Mouse (Mus musculus) retina, embryonic 14.5 days (tissue): ENCODE results near the gene Cd79b.
A peak's percentile ranks its signal among the peaks of the same experiment; 100 is the strongest.
"Not testable (repeated sequence)": the region's sequence is repeated elsewhere in the genome, so short reads cannot be mapped to it uniquely, and the experiment has no call there.

Experiments
- DNase-seq: peaks from one replicate; pipeline ENCODE4 v3.0.0-alpha.2; 2015; ENCODE audit warnings: low spot score

The Cd79b gene

DNA sequence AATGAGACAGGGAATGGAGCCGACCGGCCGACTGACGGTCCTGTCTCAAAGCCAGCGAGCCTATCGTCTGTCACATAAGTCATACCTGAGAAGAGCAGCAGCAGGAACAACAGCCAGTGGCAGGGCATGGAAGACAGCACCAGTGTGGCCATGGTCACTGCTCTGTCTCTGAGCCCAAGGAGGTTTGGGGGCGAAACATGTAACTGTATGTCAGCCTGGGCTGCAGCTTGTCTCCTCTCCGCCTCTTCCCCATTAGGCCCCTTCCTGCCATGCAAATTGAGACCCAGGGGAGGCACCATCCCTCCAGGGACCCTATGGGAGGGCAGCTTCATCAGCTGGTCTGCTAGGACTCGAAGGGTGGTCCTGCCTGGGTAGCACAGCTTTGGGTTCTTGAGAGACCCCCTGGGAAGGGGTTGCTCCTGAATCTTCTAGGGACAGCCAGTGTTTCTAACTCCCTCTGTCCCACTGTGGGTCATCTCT, at the start of gene Cd79b:
Cd79b (minus strand) TSS at position 430 of the 480 bp plus-strand sequence.
- DNase-seq = no peak

DNA sequence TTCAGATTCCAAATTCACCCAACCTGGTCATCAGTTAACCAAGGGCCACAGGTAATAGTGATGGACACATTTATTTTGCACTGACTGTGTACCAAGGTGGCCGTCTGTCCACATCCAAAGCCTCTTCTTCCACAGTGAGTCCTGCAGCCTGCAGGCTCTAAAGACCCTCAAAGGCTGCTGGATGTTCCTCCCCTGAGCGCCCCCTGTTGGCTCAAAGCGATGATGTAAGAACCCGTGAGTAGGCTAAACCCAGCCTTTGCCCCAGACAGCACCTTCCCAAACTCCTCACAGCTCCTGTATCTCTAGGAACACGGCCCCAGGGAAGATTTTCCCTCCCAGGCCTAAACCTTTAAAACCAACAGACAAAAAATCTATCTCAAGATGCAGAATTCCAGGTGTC, 44.8 kb upstream of the Cd79b start:
- peak; percentile 67 for DNase-seq

DNA sequence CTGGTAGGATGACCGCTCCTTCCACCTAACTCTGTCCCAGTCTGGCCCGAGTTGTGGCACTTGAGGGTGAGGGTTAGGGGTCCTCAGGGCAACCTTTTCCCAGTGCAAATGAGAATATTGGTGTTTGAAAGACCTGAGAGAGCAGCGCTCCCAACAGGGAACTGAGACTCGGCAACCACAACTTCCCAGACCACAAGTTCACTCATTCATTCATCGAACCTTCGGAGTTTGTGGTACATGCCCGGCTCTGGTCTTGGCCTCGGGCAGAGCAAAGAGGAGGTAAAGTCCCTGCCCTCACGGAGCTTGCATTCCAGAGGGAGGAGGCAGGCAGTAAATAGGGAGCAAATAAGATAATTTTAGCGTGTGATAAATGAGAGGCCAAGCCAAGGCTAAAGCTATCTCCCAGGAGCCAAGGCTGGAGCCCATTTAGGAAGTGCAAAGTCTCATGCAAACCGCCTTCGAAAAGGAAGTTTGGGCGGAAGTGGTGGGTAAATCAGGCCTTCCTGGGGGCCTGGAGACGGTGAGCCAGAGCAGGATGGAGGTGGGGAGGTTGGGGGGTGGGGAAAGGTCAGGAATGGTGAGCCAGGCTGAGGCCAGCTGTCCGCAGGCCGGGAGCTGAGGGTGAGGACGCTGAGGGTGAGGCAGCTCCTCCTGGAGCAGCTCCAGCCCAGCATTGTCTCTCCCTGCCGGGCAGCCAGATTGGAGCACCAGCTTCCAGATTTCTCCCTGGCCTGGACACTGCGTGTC, 41.0 kb upstream of the Cd79b start:
- no peak for DNase-seq

DNA sequence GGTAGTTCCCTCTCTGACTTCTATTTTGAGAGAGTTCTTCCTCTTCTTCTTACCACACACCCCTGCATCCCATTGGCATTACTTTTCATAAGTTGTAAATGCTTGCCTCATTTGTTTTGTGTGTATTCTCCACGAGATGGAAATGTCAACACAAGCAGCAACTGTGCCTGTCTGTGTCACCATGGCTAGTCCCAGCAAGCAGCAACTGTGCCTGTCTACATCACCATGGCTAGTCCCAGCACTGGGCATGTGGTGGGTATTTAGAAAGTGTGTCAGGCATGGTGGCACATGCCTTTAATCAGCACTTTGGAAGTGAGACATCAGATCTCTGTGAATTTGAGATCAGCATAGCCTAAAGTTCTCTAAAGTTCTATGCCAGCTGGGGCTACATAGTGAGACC, 39.6 kb upstream of the Cd79b start:
- DNase-seq = no peak

DNA sequence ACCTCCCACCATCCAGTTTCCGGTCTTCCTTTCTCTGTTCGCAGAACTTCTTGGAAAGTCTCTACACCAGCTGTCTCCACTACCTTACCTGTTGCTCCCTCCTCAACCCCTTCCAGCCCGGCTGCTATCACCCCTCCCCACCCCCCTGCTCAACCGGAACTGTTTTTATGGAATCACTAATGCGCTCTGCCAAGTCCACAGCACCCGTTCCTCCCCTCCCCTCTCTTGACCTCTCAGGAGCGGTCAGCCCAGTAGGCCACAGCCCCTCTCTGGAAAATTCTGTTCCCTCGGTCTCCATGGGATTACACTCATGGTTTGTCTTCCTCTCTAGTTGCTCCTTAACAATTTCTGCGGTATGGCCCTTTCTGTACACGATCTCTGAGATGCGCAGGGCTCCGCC, 38.6 kb upstream of the Cd79b start, which contains the start of gene Scn4a:
Scn4a (minus strand) TSS at position 101 of the 400 bp plus-strand sequence.
- no peak for DNase-seq

DNA sequence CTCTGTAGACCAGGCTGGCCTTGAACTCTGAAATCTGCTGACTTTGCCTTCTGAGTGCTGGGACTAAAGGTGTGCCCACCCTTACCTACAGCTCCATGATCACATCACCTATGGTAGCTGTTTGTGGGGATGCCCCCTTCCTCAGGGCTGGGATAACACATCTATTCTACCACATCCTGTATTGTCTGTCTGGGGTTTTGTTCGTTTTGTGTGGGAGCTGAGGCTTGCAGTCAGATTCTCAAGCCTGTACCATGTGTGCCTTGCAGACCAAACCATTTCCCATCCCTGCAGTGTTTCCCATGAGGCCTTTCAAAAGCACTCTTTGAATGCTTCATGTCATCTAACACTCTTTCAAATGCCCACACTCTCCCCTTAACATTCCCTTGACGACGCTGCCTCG, 37.4 kb upstream of the Cd79b start:
- no peak for DNase-seq

DNA sequence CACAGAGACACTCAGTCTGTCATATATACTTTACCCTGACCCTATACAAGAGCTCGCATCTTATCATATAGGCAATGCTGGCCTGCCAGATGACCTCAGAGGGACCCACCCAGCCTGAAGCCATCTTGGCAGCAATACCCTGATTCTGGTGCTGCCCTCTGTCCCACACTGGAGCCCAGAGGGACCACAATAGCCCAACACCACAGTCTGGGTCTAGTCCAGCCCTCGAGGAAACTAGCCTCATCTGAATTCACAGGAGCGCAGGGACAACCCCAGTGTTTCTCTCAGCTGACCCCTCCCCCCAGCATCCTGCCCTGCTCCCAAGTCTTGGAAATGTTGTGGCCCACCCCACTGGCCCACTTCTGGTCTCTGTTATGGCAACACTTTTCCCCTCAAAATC, 36.7 kb upstream of the Cd79b start:
- DNase-seq = no peak

DNA sequence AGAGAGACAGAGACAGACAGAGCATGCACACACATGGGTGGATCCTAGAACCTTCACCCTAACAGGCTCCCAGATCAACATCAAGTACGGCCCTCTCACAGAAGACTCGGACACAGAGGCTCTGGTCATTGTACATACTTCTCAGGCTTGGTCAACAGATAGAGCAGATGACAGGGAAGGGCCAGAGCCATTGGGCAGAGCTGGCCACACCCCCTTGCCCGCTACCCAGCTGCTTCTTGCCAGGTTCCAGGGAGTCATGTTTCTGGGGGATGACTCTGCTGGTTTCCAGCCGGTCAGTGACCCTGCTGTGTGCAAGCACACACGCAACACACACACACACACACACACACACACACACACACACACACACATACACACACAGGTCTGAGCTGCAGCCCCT, 36.3 kb upstream of the Cd79b start:
- DNase-seq = no peak

DNA sequence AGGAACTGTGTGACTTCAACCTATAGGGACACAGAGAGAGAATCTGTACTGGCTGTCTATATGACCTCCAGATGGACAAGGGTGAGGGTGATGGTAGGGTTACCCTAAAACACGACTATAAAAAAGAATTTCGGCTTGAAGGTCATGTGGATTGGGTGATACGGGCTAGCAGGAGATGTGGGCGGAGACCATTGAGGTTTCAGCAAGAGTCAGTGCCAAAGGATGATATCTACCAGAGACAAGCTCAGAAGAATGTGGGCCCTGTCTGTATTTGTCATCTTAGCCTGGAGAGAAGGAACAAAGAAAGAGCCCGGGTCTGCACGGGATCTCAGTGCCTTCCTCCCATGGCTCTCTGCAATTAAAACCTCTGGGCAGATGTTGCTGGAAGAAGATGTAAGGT, 35.2 kb upstream of the Cd79b start:
- no peak for DNase-seq

DNA sequence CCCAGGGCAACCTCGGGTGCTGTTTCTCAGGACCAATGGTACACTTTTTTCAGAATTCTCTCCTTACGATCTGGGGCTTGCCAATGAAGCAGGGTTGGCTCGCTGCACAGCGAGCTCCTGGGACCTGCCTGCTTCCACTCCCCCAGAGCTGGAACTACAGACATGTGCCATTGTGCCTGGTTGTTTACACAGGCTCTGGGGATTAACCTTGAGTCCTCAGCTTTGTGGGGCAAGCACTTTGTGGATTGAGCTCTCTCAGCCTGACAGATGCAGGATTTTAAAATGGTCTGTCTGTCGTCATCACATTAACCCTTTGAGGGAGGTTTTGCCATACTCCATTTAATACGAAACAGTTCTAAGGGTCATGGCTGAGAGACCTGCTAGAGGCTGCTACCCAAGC, 30.3 kb upstream of the Cd79b start:
- DNase-seq = no peak

DNA sequence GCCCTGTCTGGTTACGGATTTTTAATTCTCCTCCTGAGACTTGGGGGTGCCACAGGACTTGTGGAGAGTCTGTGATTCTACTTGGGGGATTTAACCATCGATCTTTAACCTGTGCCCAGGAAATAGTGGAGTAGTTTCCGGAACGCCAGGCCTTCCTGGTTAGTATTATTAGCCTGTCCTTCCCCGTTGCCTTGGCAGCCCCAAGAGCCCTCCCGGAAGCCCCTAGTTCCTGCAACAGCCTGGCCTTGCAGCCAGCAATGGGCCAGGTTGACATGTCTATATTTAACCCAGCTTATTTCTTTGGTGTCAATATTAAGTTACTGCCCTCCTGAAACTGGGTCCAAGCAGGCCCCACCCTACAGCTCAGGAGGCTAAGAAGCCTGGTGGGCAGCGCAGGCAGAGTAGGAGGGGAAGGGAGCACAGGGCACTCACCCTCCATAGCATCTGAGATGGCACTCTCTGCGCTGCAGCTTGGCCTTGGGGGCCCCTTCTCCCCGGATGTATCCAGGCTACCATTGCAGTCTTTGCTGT, 26.5 kb upstream of the Cd79b start:
- no peak for DNase-seq

DNA sequence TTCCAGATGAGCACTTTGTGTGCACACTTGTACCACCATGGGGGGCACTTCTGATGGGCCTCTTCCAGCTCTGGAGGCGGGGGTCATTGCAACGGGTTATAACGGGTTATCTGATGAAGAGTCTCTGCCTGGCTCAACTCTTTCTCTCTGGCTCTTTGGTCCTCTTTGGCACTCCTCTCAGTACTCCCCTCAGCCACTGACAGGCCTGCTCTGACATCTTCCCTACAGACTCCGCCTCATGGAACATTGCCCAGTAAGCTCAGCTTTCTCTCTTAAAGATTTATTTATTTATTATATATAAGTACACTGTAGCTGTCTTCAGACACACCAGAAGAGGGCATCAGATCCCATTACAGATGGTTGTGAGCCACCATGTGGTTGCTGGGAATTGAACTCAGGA, 24.8 kb upstream of the Cd79b start:
- DNase-seq = not testable (repeated sequence)

DNA sequence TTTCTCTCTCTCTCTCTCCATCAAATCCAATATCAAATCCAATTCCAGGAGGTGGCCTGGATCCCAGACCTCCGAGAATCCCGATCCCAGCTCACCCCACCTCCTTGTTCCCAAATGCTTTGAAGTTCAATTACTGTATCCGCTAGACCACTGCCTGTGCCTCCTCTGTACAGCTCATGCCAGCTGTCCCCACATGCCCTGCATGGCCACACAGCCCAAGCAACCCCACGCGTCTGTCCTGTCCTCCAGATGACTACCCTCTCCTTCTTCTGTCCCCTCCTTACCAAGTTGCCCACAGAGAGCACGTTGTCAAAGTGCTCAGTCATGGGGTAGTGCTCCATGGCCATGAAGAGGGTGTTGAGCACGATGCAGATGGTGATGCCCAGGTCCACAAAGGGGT, 24.3 kb upstream of the Cd79b start:
- DNase-seq = no peak

DNA sequence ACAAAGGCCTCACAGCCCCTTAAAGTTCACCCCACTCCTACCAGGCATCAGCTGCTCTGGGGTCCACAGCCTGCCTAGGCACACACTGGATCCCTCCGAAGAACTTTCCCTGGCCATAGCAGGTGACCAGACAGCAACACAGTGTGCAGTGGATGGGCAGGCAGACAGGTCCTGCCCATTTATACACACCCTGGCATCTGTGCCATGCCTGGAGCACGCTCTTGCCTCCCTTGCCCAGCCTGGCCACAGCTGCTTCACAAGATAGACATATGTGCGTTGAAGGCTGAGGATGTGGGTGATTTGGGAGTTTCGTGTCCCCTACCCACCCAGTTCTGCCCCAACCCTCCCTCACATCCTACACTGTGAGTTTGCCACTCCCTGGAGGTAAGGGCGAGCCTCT, 23.5 kb upstream of the Cd79b start:
- DNase-seq = no peak

DNA sequence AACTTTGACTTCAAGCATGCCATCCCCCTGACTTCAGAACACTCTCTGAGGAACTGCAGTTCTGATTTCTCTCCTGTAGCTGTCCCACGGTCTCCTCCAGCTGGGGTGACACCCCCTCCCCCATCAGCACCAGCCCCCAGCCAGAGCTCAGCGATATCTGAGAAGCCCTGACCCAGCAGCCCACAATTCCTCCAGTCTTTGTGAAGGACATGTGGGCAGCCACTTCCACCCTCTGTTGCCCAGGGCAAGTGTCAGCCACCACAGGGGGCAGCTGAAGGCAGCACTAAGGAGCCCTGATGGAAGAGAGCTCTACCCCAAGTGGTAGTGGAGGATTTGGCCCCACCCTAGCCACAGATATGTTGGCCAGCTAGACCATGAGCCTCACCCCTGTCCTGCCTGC, 19.5 kb upstream of the Cd79b start:
- DNase-seq = no peak

DNA sequence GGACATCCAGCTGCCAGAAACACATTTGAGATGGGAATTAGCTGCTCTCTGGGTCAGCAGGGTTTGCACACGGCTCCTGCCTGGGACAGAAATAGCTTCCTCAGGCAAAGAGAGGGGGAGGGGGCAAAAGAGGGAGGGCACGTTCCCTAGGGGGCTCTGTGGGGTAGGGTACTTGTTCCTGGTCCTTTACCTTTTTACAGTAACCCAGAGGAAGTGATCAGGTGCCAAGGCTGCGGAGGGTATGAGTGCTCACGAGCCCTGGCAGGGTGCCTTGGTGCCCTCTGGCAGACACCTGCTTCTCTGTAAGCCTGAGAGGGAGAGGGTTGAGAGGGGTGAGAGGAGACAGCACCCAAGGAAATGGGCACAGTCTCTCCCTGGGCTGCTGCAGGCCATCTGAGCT, 17.9 kb upstream of the Cd79b start:
- DNase-seq = no peak

DNA sequence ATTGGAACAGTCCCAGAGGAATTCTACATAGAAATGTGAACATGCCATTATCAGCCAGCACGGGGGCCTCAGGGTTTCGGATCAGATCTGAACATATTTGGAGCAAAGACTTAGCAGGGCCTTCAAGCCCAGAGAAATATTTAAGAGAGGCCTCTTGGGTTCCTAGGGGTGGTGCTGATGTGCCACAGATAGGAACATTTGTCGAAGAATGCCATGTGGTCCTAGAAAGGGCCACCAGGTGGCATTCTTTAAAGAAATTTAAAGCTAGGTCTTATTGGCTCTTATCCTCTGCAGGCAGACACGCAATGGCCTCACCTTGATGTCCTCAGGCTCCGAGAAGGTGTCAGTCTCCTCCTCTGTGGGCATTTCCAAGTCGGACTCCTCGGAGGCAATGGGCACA, 15.1 kb upstream of the Cd79b start:
- peak; percentile 53 for DNase-seq

DNA sequence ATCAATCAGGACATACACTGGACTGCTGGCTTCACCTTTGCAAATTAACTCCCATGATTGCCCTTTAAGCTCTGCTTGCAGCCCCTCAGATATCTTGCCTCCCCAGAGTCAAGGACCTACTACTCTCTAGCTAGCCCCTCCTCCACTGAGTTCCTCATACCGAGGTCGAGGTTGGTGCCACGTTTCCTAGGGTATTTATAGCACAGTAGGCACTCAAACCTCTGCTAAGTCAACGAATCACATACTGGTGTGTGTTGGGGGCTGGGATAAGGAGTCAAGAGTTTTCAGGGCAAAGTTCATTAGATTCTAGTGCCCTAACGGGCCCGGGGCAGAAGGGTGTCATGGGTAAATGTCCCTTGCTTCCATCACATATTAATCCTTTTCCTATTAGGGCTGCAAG, 14.6 kb upstream of the Cd79b start:
- no peak for DNase-seq

DNA sequence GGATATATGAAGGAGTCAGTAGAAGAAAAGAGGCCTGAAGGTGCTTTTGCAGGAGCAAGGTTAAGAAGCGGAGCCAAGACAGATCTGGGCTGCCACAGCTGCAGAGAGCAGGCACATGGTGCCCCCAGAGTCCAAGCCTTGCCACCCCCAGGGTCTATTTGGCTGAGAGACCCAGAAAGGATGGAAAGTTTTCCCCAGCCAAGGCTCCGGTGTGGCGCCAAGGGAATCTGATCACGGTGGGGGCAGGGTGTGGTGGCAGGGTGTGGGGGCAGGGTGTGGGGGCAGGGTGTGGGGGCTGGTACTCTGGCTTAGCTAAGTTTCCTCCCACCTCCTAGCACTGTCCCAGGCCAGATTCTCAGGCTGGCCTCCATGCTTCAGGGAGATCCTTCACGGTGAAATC, 14.0 kb upstream of the Cd79b start:
- DNase-seq = no peak

DNA sequence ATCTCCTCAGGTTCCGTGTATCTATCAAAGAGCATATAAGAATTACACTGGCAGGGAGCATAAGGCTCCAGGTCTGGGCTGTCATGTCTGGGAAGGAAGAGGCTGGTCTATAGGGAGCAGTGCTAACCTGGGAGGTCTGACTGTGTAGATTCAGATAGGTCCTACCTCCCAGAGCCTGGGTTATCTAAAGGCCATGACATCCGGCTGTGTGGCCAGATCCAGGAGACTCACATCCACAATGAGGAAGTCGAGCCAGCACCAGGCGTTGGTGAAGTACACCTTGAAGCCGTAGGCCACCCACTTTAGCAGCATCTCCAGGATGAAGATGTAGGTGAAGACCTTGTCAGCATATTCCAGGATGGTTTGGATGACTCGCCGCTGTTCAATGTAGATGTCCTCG, 11.9 kb upstream of the Cd79b start:
- no peak for DNase-seq

DNA sequence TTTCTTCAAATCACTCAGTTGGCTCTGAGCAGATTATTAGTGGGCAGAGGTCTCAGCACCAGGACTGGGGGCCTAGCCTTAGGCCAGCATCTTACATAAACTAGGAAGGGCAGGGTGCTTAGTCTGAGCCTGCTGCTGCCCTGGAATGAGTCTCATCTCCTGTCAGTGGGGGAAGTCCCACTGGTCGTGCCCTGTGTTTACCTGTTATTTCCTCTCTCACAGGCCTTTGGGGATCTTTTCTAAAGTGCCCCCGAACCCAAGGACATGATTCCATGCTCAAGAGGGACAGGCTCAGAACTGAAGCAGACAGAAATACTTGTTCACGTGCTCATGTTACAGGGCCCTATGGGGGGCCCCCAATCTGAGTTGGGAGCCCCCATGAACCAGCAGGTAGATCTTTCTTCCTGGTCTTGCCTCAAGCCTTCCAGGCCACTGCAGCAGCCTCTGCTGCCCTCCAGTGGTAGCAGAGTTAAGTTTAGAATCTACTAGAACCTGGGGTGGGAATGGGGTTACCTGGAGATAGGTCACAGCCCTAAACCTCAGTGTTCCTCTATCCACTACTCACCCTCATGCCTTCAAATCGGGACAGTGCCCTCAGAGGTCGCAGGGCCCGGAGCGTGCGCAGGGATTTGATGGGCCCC, 11.1 kb upstream of the Cd79b start:
- DNase-seq = peak; percentile 76

DNA sequence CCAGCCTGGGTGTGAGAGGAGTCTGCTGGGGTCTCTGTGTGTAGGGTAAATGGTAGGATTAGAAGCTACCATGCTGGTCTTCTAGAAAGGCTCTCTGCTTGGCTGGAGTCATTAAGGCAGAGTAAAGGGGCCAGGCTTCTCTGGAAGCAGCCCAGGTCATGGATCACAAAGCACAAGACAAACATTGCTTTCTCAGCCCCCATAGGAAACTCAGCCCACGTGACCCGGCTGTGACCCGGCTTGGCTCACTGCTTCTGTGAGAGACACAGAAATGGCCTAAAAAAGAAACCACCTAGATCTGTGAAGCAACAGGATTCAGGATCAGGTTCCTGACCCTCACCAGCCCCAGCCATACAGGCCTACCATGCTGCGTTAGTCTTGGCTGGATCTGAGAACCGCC, 10.3 kb upstream of the Cd79b start:
- DNase-seq = no peak
